Mouse (Mus musculus): ENCODE measurements around the gene Atp13a3. TPM values are rescaled to one million over a fixed set of nuclear protein-coding genes. Genes with fewer than 3 reads are reported as not detected.
A peak's percentile ranks its signal among the peaks of the same experiment; 100 is the strongest.

The Atp13a3 gene
- polyA plus RNA-seq, 2 experiments = 8.7 to 14.8 TPM

GRCm38 (mm10) chr16:30389831-30390649 is 15.7 kb downstream of the Atp13a3 start:
- DNase-seq (ENCODE audit: low read depth in 3 of 3, low spot score in 3 of 3) (no peak), ATAC-seq (ENCODE audit: insufficient read depth) (no peak)
- Histone ChIP-seq H3K9me3 (ENCODE audit: control insufficient read depth, low read length) (no peaks in the 10 kb centered on the region), H3K27me3 (ENCODE audit: control insufficient read depth, insufficient read depth, low read length) (no peaks in the 10 kb centered on the region), H3K4me1 (replicated peaks; ENCODE audit: control insufficient read depth in 2 of 2, insufficient read depth in 2 of 2, low read length in 1 of 2) (peaks cover 21 to 26% of the 10 kb centered on the region in 2 experiments), H3K9ac (replicated peaks) (peak overlapping the region; percentile 90), H3K36me3 (replicated peaks; ENCODE audit: control insufficient read depth, insufficient read depth, low read depth) (peaks cover 6% of the 10 kb centered on the region), H3K4me3 (ENCODE audit: insufficient read depth in 1 of 2, low read depth in 2 of 2, low read length in 2 of 2) (peak overlapping the region; percentile 80 to 82), H3K27ac (peak overlapping the region; percentile 73), H3K4me2 (ENCODE audit: low read depth) (peak overlapping the region; percentile 78)
- 34% methylated on average over 9 of the region's 9 CpGs for WGBS (ENCODE audit: insufficient replicate concordance)
- no peak for TF ChIP-seq CTCF (IDR thresholded peaks at IDR 0.05; ENCODE audit: low read depth)
- TF ChIP-seq EP300 (IDR thresholded peaks at IDR 0.05; ENCODE audit: low read depth) = peak; percentile 18; the same call in 1 of the 2 replicates

GRCm38 (mm10) chr16:30389210-30389684 is 16.5 kb downstream of the Atp13a3 start:
- Histone ChIP-seq H3K36me3 (replicated peaks; ENCODE audit: control insufficient read depth, insufficient read depth, low read depth) (peaks cover 6% of the 10 kb centered on the region), H3K4me1 (replicated peaks; ENCODE audit: control insufficient read depth in 2 of 2, insufficient read depth in 2 of 2, low read length in 1 of 2) (peaks cover 21 to 26% of the 10 kb centered on the region in 2 experiments), H3K4me3 (ENCODE audit: insufficient read depth in 1 of 2, low read depth in 2 of 2, low read length in 2 of 2) (peak overlapping the region; percentile 80 to 82), H3K9me3 (ENCODE audit: control insufficient read depth, low read length) (no peaks in the 10 kb centered on the region), H3K27me3 (ENCODE audit: control insufficient read depth, insufficient read depth, low read length) (no peaks in the 10 kb centered on the region), H3K27ac (peak overlapping the region; percentile 73), H3K4me2 (ENCODE audit: low read depth) (peak overlapping the region; percentile 78), H3K9ac (replicated peaks) (peak overlapping the region; percentile 90)
- no peak for TF ChIP-seq CTCF (IDR thresholded peaks at IDR 0.05; ENCODE audit: low read depth)
- no peak for TF ChIP-seq EP300 (IDR thresholded peaks at IDR 0.05; ENCODE audit: low read depth)
- ATAC-seq (ENCODE audit: insufficient read depth) (peak; percentile 38), DNase-seq (ENCODE audit: low read depth in 3 of 3, low spot score in 3 of 3) (no peak)
- 2% methylated on average over 17 of the region's 17 CpGs for WGBS (ENCODE audit: insufficient replicate concordance)

- Histone ChIP-seq H3K27me3 (ENCODE audit: control insufficient read depth, insufficient read depth, low read length) (no peaks in the 10 kb centered on the region), H3K9me3 (ENCODE audit: control insufficient read depth, low read length) (no peaks in the 10 kb centered on the region), H3K36me3 (replicated peaks; ENCODE audit: control insufficient read depth, insufficient read depth, low read depth) (peaks cover 6% of the 10 kb centered on the region), H3K4me2 (ENCODE audit: low read depth) (peak overlapping the region; percentile 78), H3K4me3 (ENCODE audit: insufficient read depth in 1 of 2, low read depth in 2 of 2, low read length in 2 of 2) (peak overlapping the region; percentile 80 to 82), H3K4me1 (replicated peaks; ENCODE audit: control insufficient read depth in 2 of 2, insufficient read depth in 2 of 2, low read length in 1 of 2) (peaks cover 21 to 26% of the 10 kb centered on the region in 2 experiments), H3K27ac (peak overlapping the region; percentile 73), H3K9ac (replicated peaks) (peak overlapping the region; percentile 90)
- TF ChIP-seq EP300 (IDR thresholded peaks at IDR 0.05; ENCODE audit: low read depth) = no peak
- no peak for TF ChIP-seq CTCF (IDR thresholded peaks at IDR 0.05; ENCODE audit: low read depth)
- ATAC-seq (ENCODE audit: insufficient read depth) (peak; percentile 90), DNase-seq (ENCODE audit: low read depth in 3 of 3, low spot score in 3 of 3) (peak; percentile 74 to 82 (median 81))
- 0% methylated on average over 50 of the region's 76 CpGs for whole genome bisulfite sequencing (ENCODE audit: insufficient replicate concordance)
Observed at GRCm38 (mm10) chr16:30388522-30389209, 17.1 kb downstream of the Atp13a3 start.

GRCm38 (mm10) chr16:30387871-30388460 is 17.8 kb downstream of the Atp13a3 start:
- Histone ChIP-seq H3K9ac (replicated peaks) (peak overlapping the region; percentile 90), H3K4me1 (replicated peaks; ENCODE audit: control insufficient read depth in 2 of 2, insufficient read depth in 2 of 2, low read length in 1 of 2) (peaks cover 21 to 26% of the 10 kb centered on the region in 2 experiments), H3K4me3 (ENCODE audit: insufficient read depth in 1 of 2, low read depth in 2 of 2, low read length in 2 of 2) (peak overlapping the region; percentile 80 to 82), H3K9me3 (ENCODE audit: control insufficient read depth, low read length) (no peaks in the 10 kb centered on the region), H3K27me3 (ENCODE audit: control insufficient read depth, insufficient read depth, low read length) (no peaks in the 10 kb centered on the region), H3K27ac (peak overlapping the region; percentile 29), H3K4me2 (ENCODE audit: low read depth) (peak overlapping the region; percentile 78), H3K36me3 (replicated peaks; ENCODE audit: control insufficient read depth, insufficient read depth, low read depth) (peaks cover 6% of the 10 kb centered on the region)
- DNase-seq (ENCODE audit: low read depth in 3 of 3, low spot score in 3 of 3) (no peak), ATAC-seq (ENCODE audit: insufficient read depth) (peak; percentile 55)
- TF ChIP-seq EP300 (IDR thresholded peaks at IDR 0.05; ENCODE audit: low read depth) (no peak), CTCF (IDR thresholded peaks at IDR 0.05; ENCODE audit: low read depth) (no peak)
- 0% methylated on average over 44 of the region's 49 CpGs for WGBS (ENCODE audit: insufficient replicate concordance)

All from liver, embryonic 14.5 days (tissue).